Comparison of ENCODE assay signal across 23 mouse cellular contexts in genomic region chr2:118405568-118405967, GRCm38 (mm10). TPM values are rescaled to one million over a fixed set of nuclear protein-coding genes. Genes with fewer than 3 reads are reported as not detected.
DNase-seq lines count a peak whose midpoint lies in the region; ATAC-seq and TF ChIP-seq lines count a peak whose summit lies in the region.
"Had no signal": no experiment of that assay in that cellular context is flagged by ENCODE, and none has a peak within 500 bp of the region (broad histone marks: within the 10 kb centered on the region; RNA-seq: fewer than 3 reads in every experiment).

No protein-coding gene starts in this region.

- H3K9me3 ChIP-seq in intestine, embryonic 16.5 days (ENCODE audit: control insufficient read depth, low read length), result no peaks in the 10 kb centered on the region
- H3K9me3 ChIP-seq: embryonic facial prominence, embryonic 10.5 days; forebrain, embryonic 10.5 days; G1E; heart, embryonic 15.5 days; hindbrain, embryonic 10.5 days had no signal

- peak; percentile 57 for DNase-seq in heart, adult 11 months
- DNase-seq in heart, postnatal 36 days, result no peak
- DNase-seq in liver, adult 2 months (ENCODE audit: extremely low read depth, low read depth, low spot score), result peak; percentile 31
- DNase-seq in liver, result no peak
- DNase-seq in yolk sac, embryonic 10.5 days (ENCODE audit: low spot score), result peak; percentile 43
- no peak for DNase-seq in layer of hippocampus, adult 18-20 months (ENCODE audit: low spot score in 2 of 2)
- DNase-seq: adrenal gland, adult 8-10 months; adrenal gland, postnatal 36 days; B cell, adult 2 months; cerebellum, adult 2 months; cerebellum, postnatal 10 days; gastrocnemius, postnatal 10 days; heart, adult 2 months; heart, postnatal 14 days had no signal

- WGBS in liver, adult 2 months, result 28% methylated on average over 4 of the region's 4 CpGs
- 73% methylated on average over 4 of the region's 4 CpGs for WGBS in intestine, embryonic 16.5 days

- no peaks in the 10 kb centered on the region for H3K4me1 ChIP-seq in liver, adult 2 months (ENCODE audit: control insufficient read depth, insufficient read depth, low read length)
- H3K4me1 ChIP-seq in intestine, embryonic 16.5 days (ENCODE audit: control insufficient read depth, insufficient read depth, low read length), result peaks cover 7% of the 10 kb centered on the region; the same call in 1 of the 2 replicates
- H3K4me1 ChIP-seq: heart, embryonic 15.5 days had no signal

- no peak for TF ChIP-seq POLR2A in liver, adult 2 months (IDR thresholded peaks at IDR 0.05; ENCODE audit: extremely low read depth, insufficient read depth, low read length)

- intact Hi-C loops in heart, postnatal 36 days (cut with DNase I), result no loop called here

- H3K79me2 ChIP-seq in liver, adult 2 months (ENCODE audit: control insufficient read depth, insufficient read depth, low read length), result no peaks in the 10 kb centered on the region

- H3K27me3 ChIP-seq in liver, adult 2 months (ENCODE audit: control insufficient read depth, insufficient read depth, low read length), result no peaks in the 10 kb centered on the region
- no peaks in the 10 kb centered on the region for H3K27me3 ChIP-seq in intestine, embryonic 16.5 days (replicated peaks; ENCODE audit: control insufficient read depth, insufficient read depth, low read length)
- H3K27me3 ChIP-seq: heart, embryonic 15.5 days had no signal

- no peak overlapping the region for H3K27ac ChIP-seq in liver, adult 2 months (replicated peaks; ENCODE audit: insufficient read depth, low read depth, low read length)
- H3K27ac ChIP-seq in intestine, embryonic 16.5 days (ENCODE audit: low read length), result no peak overlapping the region
- H3K27ac ChIP-seq: embryonic facial prominence, embryonic 10.5 days; forebrain, embryonic 10.5 days; heart, adult 2 months; heart, embryonic 15.5 days; hindbrain, embryonic 10.5 days had no signal

- peaks cover 2% of the 10 kb centered on the region for H3K36me3 ChIP-seq in liver, adult 2 months (ENCODE audit: control insufficient read depth, insufficient read depth, low read length)
- 0 out of 2 replicates have a peak, but pooled peaks cover 3% of the 10 kb centered on the region for H3K36me3 ChIP-seq in intestine, embryonic 16.5 days (ENCODE audit: control insufficient read depth, insufficient read depth, low read length)

- no peak overlapping the region for H3K4me3 ChIP-seq in liver, adult 2 months (ENCODE audit: insufficient read depth, low read depth, low read length)
- no peak overlapping the region for H3K4me3 ChIP-seq in intestine, embryonic 16.5 days (ENCODE audit: low read length)
- H3K4me3 ChIP-seq: embryonic facial prominence, embryonic 10.5 days; forebrain, embryonic 10.5 days; heart, adult 2 months; heart, embryonic 15.5 days; hindbrain, embryonic 10.5 days had no signal

- peak; percentile 73 for ATAC-seq in intestine, embryonic 16.5 days
- ATAC-seq: CD4-positive, CD25-positive, alpha-beta regulatory T cell, adult 4 months; forebrain, embryonic 14.5 days had no signal

- no peak for TF ChIP-seq CTCF in liver, adult 2 months (IDR thresholded peaks at IDR 0.05; ENCODE audit: low read depth, low read length)

- no peak overlapping the region for H3K9ac ChIP-seq in liver, adult 2 months (ENCODE audit: low read depth, low read length)
- H3K9ac ChIP-seq in intestine, embryonic 16.5 days (ENCODE audit: low read depth, low read length), result no peak overlapping the region
- H3K9ac ChIP-seq: heart, embryonic 15.5 days had no signal

- H3K4me2 ChIP-seq in intestine, embryonic 16.5 days (ENCODE audit: low read depth, low read length), result no peak overlapping the region
- H3K4me2 ChIP-seq: heart, embryonic 11.5 days; heart, embryonic 15.5 days had no signal

RNA-seq across cellular contexts. Expression of gene Eif2ak4, which starts 17.1 kb away (rescaled TPM):
- 1 to 10 TPM; 4.8 to 6.5 TPM for total RNA-seq in heart, postnatal 36 days (2021)
- 5.4 and 5.6 TPM in 2 replicates for total RNA-seq in liver, adult 2 months (2014; rRNA removed)
- 4.2 and 4.8 TPM in 2 replicates for polyA plus RNA-seq in liver, adult 2 months (2012; rRNA removed)
- polyA plus RNA-seq in intestine, embryonic 16.5 days (2015; fragmentation: Nextera tagmentation; extraction: Ambion mirVana), result 9.0 and 9.5 TPM in 2 replicates
- total RNA-seq in layer of hippocampus, adult 18-20 months (2021), result 10 to 100 TPM; 20.7 to 22.1 TPM

RNA-seq across cellular contexts. Expression of gene Gpr176, which starts 32.3 kb away (rescaled TPM):
- under 1 TPM; 0.14 to 0.17 TPM for total RNA-seq in heart, postnatal 36 days (2021)
- not detected in 2 replicates for total RNA-seq in liver, adult 2 months (2014; rRNA removed)
- not detected in 2 replicates for polyA plus RNA-seq in liver, adult 2 months (2012; rRNA removed)
- polyA plus RNA-seq in intestine, embryonic 16.5 days (2015; fragmentation: Nextera tagmentation; extraction: Ambion mirVana), result 0.35 and 0.42 TPM in 2 replicates
- 10 to 100 TPM; 10.8 to 12.0 TPM for total RNA-seq in layer of hippocampus, adult 18-20 months (2021)
- polyA plus RNA-seq: G1E; heart, embryonic 11.5 days had no signal

Comparison
In these comparisons a context has a peak if more than half of its experiments do, and no peak if none do; other contexts are left out.
1. DNase-seq: peak in heart, adult 11 months (single experiment), liver, adult 2 months (single experiment) and yolk sac, embryonic 10.5 days (single experiment); none in heart, postnatal 36 days (0 of 2), liver (single experiment) and layer of hippocampus, adult 18-20 months (0 of 2).
2. RNA of gene Gpr176, which starts 32.3 kb away (total RNA-seq): 10.8 to 12.0 TPM in layer of hippocampus, adult 18-20 months; 0.14 to 0.17 TPM in heart, postnatal 36 days and not detected in liver, adult 2 months; every median in the first group is over 10 times any median in the second.